Mouse (Mus musculus) R1 (cell line): ENCODE measurements around the gene Rtp2.

Source experiments
- DNase-seq: peaks from one replicate; pipeline ENCODE4 v3.0.0-alpha.2; 2018; ENCODE audit warnings: low read depth, low spot score

The Rtp2 gene

GRCm38 (mm10) chr16:23952101-23952727, 20.0 kb upstream of the Rtp2 start:
- peak; percentile 46 for DNase-seq

- no peak for DNase-seq
Measured at GRCm38 (mm10) chr16:23947654-23948053, 15.5 kb upstream of the Rtp2 start.

GRCm38 (mm10) chr16:23944801-23945200, 12.6 kb upstream of the Rtp2 start:
- no peak for DNase-seq

GRCm38 (mm10) chr16:23934397-23934796, 2.2 kb upstream of the Rtp2 start:
- DNase-seq, result no peak

GRCm38 (mm10) chr16:23931275-23931674, 919 bp downstream of the Rtp2 start:
- no peak for DNase-seq

- DNase-seq, result peak; percentile 30
Measured at GRCm38 (mm10) chr16:23930426-23931073, 1.6 kb downstream of the Rtp2 start.

- peak; percentile 41 for DNase-seq
Measured at GRCm38 (mm10) chr16:23927301-23928114, 4.7 kb downstream of the Rtp2 start.

- DNase-seq, result peak; percentile 92
Measured at GRCm38 (mm10) chr16:23922906-23923305, 9.3 kb downstream of the Rtp2 start.

GRCm38 (mm10) chr16:23921697-23922096, 10.5 kb downstream of the Rtp2 start:
- peak; percentile 72 for DNase-seq

GRCm38 (mm10) chr16:23919418-23919817, 12.8 kb downstream of the Rtp2 start:
- no peak for DNase-seq

- peak; percentile 94 for DNase-seq
Measured at GRCm38 (mm10) chr16:23913401-23913800, 18.8 kb downstream of the Rtp2 start.

- peak; percentile 53 for DNase-seq
Measured at GRCm38 (mm10) chr16:23912741-23913140, 19.5 kb downstream of the Rtp2 start.

- peak; percentile 89 for DNase-seq
Measured at GRCm38 (mm10) chr16:23909015-23909354, 23.2 kb downstream of the Rtp2 start.

GRCm38 (mm10) chr16:23908076-23909014, 23.8 kb downstream of the Rtp2 start:
- peak; percentile 93 for DNase-seq

GRCm38 (mm10) chr16:23906586-23906985, 25.6 kb downstream of the Rtp2 start:
- DNase-seq, result peak; percentile 94

GRCm38 (mm10) chr16:23901411-23901810, 30.8 kb downstream of the Rtp2 start:
- DNase-seq, result peak; percentile 92

GRCm38 (mm10) chr16:23900061-23900460, 32.1 kb downstream of the Rtp2 start:
- DNase-seq, result no peak

- DNase-seq, result peak; percentile 94
Measured at GRCm38 (mm10) chr16:23898840-23899239, 33.4 kb downstream of the Rtp2 start.

GRCm38 (mm10) chr16:23897984-23898586, 34.1 kb downstream of the Rtp2 start:
- peak; percentile 89 for DNase-seq

- no peak for DNase-seq
Measured at GRCm38 (mm10) chr16:23897486-23897885, 34.7 kb downstream of the Rtp2 start.

- DNase-seq, result no peak
Measured at GRCm38 (mm10) chr16:23895135-23895534, 37.1 kb downstream of the Rtp2 start.
